Mouse (Mus musculus): ENCODE results near the gene Acoxl. TPM values are rescaled to one million over a fixed set of nuclear protein-coding genes. Genes with fewer than 3 reads are reported as not detected.

Acoxl gene
- polyA plus RNA-seq, 1 experiment from 2014 or later = 0.95 TPM

DNA sequence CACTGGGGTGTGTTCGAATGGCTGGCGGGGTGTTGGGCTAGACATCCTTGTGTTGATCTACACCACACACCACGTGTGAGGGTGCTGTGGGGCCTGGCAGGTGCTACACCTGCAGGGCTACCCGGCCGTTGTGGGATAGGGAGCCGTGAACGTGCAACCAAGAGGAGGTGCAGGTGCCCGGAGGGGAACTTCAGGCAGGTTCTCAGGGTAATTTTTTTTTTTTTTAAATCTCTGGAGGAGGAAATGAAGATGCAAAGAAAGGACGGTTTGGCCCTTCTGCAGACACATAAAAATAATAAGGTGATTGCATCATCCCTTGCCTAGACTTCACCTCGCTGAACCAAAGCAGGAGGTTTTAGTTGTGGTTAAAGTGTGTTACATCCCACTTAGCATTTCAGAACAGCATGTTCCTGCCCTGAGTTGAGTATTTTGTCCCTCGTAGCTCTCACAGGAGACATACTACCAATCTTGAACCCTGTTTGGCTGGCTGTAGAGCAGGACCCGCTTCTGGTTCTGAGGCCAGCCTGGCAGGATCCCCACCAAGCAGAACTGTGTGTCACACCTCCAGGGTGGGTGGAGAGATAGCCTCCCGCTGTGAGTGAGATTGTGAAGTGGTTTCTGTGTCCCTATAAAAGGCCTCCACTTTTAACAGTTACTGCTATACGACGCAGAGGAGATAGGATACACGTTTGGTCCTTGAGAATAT lies 314.3 kb downstream of the Acoxl start:
- Histone ChIP-seq H3K4me1 (ENCODE audit: insufficient read depth, low read length) (peaks cover 26% of the 10 kb centered on the region), H3K9ac (replicated peaks; ENCODE audit: low read length) (no peak overlapping the region), H3K4me3 (ENCODE audit: low read length) (no peak overlapping the region), H3K27me3 (ENCODE audit: insufficient read depth, low read length) (no peaks in the 10 kb centered on the region), H3K9me3 (ENCODE audit: low read length) (no peaks in the 10 kb centered on the region), H3K36me3 (ENCODE audit: insufficient read depth, low read length) (peaks cover 21% of the 10 kb centered on the region; the same call in 1 of the 2 replicates), H3K27ac (ENCODE audit: low read length) (no peak overlapping the region), H3K4me2 (replicated peaks; ENCODE audit: low read depth, low read length) (no peak overlapping the region)
- WGBS = 78% methylated on average over 16 of the region's 16 CpGs
- ATAC-seq (ENCODE audit: low FRiP score, low TSS enrichment) = no peak

DNA sequence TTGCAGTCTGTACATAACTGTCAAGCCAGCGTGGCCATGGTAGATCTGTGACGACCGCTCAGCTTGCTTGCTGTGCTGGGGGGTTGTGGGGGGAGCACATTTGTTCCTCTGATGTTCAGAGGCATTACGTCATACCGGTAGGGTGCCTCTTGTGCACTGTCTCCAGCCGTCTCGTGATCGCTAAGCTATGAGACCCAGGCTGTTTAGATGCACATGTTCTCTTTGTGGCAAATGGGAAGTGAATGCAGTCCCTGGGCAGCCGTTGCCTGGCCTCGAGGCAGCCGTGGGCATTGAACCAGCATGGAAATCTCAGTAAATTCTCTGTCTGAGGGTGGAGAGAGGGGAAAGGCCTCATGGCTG lies 314.9 kb downstream of the Acoxl start:
- no peak overlapping the region for H3K4me3 ChIP-seq (ENCODE audit: low read length)
- 76% methylated on average over 11 of the region's 11 CpGs for WGBS
- H3K9me3 ChIP-seq (ENCODE audit: low read length) = no peaks in the 10 kb centered on the region
- H3K4me1 ChIP-seq (ENCODE audit: insufficient read depth, low read length) = peaks cover 31% of the 10 kb centered on the region
- ATAC-seq (ENCODE audit: low FRiP score, low TSS enrichment) = no peak
- no peak overlapping the region for H3K27ac ChIP-seq (ENCODE audit: low read length)
- H3K4me2 ChIP-seq (replicated peaks; ENCODE audit: low read depth, low read length) = no peak overlapping the region
- no peak overlapping the region for H3K9ac ChIP-seq (replicated peaks; ENCODE audit: low read length)
- H3K27me3 ChIP-seq (ENCODE audit: insufficient read depth, low read length) = no peaks in the 10 kb centered on the region
- H3K36me3 ChIP-seq (ENCODE audit: insufficient read depth, low read length) = peaks cover 18% of the 10 kb centered on the region

DNA sequence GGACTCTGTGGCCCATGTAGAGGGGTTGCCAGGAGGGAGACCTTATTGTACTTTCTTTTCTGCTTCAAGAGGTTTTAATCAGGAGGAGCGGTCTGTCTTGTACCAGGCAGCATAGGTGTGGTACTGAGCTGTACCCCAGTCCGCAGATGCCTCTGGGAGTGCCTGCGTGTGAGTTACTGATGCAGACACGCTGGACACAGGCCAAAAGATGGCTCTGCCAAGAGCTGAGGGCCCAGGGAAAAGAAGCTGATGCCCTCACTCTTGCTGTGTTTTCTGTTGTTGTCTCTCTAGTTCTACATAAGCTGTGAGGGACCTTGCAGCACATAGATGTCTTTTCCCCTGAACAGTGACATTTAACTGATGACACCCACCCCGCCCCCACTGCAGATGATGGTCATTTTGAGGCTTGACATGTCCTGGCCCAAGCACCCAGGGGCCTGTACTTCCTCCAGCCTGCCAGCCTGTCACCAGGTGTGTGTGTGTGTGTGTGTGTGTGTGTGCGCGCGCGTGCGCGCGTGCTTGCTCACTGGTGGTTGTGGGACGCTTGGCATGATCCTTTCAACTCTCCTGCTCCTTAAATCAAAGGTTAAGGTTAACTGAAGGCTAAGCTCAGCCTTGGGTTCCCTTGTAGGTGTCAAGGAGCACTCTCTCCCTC lies 316.9 kb downstream of the Acoxl start:
- ATAC-seq (ENCODE audit: low FRiP score, low TSS enrichment) = no peak
- no peak overlapping the region for H3K27ac ChIP-seq (ENCODE audit: low read length)
- H3K9ac ChIP-seq (replicated peaks; ENCODE audit: low read length) = no peak overlapping the region
- H3K4me3 ChIP-seq (ENCODE audit: low read length) = no peak overlapping the region
- no peaks in the 10 kb centered on the region for H3K9me3 ChIP-seq (ENCODE audit: low read length)
- H3K36me3 ChIP-seq (ENCODE audit: insufficient read depth, low read length) = peaks cover 11% of the 10 kb centered on the region
- no peaks in the 10 kb centered on the region for H3K27me3 ChIP-seq (ENCODE audit: insufficient read depth, low read length)
- peaks cover 44% of the 10 kb centered on the region for H3K4me1 ChIP-seq (ENCODE audit: insufficient read depth, low read length)
- WGBS = 91% methylated on average over 13 of the region's 13 CpGs
- no peak overlapping the region for H3K4me2 ChIP-seq (replicated peaks; ENCODE audit: low read depth, low read length)

DNA sequence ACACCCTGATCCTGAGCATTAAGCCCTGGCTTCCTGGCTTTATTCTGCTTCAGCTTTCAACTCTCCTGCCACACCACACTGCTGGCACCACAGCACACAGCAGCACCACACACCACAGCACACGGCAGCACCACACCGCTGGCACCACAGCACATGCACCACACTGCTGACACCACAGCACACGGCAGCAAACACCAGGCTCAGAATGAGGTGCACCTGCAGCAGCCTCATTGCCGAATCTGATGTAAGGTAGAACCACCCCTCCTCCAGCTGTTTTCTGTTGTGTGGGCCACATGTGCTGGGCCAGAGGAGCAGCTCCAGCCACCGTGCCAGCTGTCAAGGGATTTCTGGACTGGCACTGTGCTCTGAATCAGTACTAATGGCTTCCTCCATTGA lies 317.4 kb downstream of the Acoxl start:
- Histone ChIP-seq H3K36me3 (ENCODE audit: insufficient read depth, low read length) (peaks cover 10% of the 10 kb centered on the region), H3K9me3 (ENCODE audit: low read length) (no peaks in the 10 kb centered on the region), H3K4me1 (ENCODE audit: insufficient read depth, low read length) (peaks cover 44% of the 10 kb centered on the region), H3K4me3 (ENCODE audit: low read length) (no peak overlapping the region), H3K27me3 (ENCODE audit: insufficient read depth, low read length) (no peaks in the 10 kb centered on the region), H3K4me2 (replicated peaks; ENCODE audit: low read depth, low read length) (no peak overlapping the region), H3K9ac (replicated peaks; ENCODE audit: low read length) (no peak overlapping the region), H3K27ac (ENCODE audit: low read length) (no peak overlapping the region)
- ATAC-seq (ENCODE audit: low FRiP score, low TSS enrichment) = 0 out of 2 replicates have a peak, but pooled peaks have one; percentile 29
- 78% methylated on average over 5 of the region's 5 CpGs for WGBS

DNA sequence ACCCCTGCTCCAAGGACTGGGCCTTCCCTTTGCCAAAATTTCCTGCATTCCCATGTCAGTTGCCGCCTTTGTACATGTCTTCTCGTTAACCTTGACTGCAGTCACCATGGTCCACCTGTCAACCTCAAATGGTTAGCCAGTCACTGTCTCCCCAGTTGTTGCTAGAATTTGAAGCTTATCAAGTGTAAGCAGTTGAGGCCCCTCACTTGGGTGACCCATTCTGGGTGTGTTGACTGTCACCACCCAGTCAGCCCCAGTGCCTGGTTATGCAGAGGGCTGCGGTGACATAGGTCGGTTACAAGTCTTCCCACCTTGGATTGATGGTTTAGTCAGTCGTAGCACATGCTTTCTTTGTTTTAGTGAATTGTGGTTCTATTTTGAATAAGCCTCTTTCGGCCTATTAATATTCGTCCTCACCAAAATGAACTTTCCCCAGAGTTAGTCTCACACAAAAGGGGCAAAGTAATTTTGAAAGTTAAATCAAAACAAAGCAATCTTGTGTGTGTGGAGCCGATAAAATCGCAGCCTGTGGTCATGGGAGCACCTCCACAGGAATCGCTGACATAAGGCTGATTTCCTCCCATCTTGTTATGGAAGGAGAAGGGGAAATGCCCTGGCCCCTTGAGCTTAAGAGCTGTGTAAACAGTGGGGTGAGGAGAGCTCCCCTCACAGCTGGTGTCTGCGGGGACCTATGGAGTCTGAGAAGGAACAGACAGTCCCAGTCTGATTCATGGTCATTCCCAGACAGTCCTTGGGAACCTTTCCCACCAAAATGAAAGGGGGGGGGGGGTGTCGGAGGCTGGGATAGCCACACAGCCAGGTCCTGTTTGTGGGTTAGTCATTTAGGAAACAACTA lies 318.1 kb downstream of the Acoxl start:
- H3K9ac ChIP-seq (replicated peaks; ENCODE audit: low read length) = no peak overlapping the region
- peak; percentile 60; the same call in 1 of the 2 replicates for ATAC-seq (ENCODE audit: low FRiP score, low TSS enrichment)
- peaks cover 44% of the 10 kb centered on the region for H3K4me1 ChIP-seq (ENCODE audit: insufficient read depth, low read length)
- no peaks in the 10 kb centered on the region for H3K9me3 ChIP-seq (ENCODE audit: low read length)
- 52% methylated on average over 12 of the region's 12 CpGs for WGBS
- H3K27me3 ChIP-seq (ENCODE audit: insufficient read depth, low read length) = no peaks in the 10 kb centered on the region
- H3K36me3 ChIP-seq (ENCODE audit: insufficient read depth, low read length) = peaks cover 10% of the 10 kb centered on the region
- no peak overlapping the region; the same call in 1 of the 2 replicates for H3K27ac ChIP-seq (ENCODE audit: low read length)
- no peak overlapping the region for H3K4me2 ChIP-seq (replicated peaks; ENCODE audit: low read depth, low read length)
- no peak overlapping the region for H3K4me3 ChIP-seq (ENCODE audit: low read length)

DNA sequence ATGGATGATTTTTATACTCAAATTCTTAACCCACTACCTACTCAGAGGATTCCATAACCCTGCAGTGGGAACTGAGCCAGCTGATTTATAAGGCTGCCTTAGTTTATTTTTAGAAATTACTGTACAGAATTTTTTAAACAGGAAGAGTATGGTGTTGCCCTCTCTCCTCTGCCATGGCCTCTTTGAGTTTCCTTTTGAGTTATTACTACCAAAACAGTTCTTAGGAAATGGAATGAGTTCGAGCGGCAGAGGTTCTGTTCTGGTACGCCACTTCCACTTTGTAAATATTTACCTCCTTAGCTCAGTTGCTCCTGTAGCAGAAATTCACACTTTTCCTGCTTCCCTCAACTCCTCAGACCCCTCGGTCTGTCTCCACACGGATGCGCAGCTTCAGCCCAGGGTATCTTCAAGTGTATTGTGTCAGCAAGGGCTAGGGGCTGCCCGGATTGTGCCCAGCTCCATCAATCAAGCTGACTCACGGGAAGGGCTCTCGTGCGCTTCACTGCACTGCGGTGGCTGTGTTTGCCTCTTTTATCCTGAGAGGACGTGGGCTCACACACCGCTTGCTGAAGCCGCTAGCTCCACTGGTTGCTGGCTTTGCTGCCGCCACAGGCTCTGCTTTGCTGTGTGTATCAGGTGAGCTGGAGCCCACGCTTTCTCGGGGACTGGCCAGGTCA lies 320.2 kb downstream of the Acoxl start:
- Histone ChIP-seq H3K9ac (replicated peaks; ENCODE audit: low read length) (no peak overlapping the region), H3K9me3 (ENCODE audit: low read length) (no peaks in the 10 kb centered on the region), H3K27me3 (ENCODE audit: insufficient read depth, low read length) (no peaks in the 10 kb centered on the region), H3K4me2 (replicated peaks; ENCODE audit: low read depth, low read length) (0 out of 2 replicates have a peak overlapping the region, but pooled peaks have one; percentile 14), H3K4me3 (ENCODE audit: low read length) (no peak overlapping the region), H3K4me1 (ENCODE audit: insufficient read depth, low read length) (peaks cover 44% of the 10 kb centered on the region), H3K27ac (ENCODE audit: low read length) (0 out of 2 replicates have a peak overlapping the region, but pooled peaks have one; percentile 53), H3K36me3 (ENCODE audit: insufficient read depth, low read length) (peaks cover 10% of the 10 kb centered on the region)
- ATAC-seq (ENCODE audit: low FRiP score, low TSS enrichment) = peak; percentile 53; the same call in 1 of the 2 replicates
- WGBS = 28% methylated on average over 17 of the region's 17 CpGs

DNA sequence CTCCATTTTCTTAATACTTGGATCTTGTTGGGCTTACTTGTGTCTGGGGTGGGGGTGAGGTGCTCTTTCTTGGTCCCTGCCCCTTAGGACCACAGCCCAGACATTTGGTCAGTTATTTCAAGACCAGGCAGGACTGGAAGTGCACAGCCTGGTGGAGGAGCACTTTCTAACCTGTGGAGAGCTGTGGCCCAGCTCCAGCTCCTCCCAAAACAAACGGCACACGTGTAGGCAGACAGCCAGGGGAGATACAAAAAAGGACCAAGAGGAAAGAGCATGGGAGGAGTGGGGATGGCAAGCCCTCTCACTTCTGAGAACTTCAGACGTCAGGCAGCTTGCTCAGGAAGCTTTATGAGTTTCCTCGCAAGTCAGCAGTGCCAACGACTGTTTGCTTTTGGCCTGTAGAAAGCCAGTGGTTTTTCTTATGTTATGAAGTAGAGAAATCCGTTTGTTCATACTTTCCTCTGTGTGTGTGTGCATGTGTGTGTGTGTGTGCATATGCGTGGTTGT lies 321.0 kb downstream of the Acoxl start:
- no peak overlapping the region for H3K4me2 ChIP-seq (replicated peaks; ENCODE audit: low read depth, low read length)
- 61% methylated on average over 7 of the region's 7 CpGs for WGBS
- peaks cover 10% of the 10 kb centered on the region for H3K36me3 ChIP-seq (ENCODE audit: insufficient read depth, low read length)
- H3K4me1 ChIP-seq (ENCODE audit: insufficient read depth, low read length) = peaks cover 44% of the 10 kb centered on the region
- no peak overlapping the region for H3K27ac ChIP-seq (ENCODE audit: low read length)
- H3K27me3 ChIP-seq (ENCODE audit: insufficient read depth, low read length) = no peaks in the 10 kb centered on the region
- no peak overlapping the region for H3K9ac ChIP-seq (replicated peaks; ENCODE audit: low read length)
- no peaks in the 10 kb centered on the region for H3K9me3 ChIP-seq (ENCODE audit: low read length)
- no peak overlapping the region for H3K4me3 ChIP-seq (ENCODE audit: low read length)
- no peak for ATAC-seq (ENCODE audit: low FRiP score, low TSS enrichment)

DNA sequence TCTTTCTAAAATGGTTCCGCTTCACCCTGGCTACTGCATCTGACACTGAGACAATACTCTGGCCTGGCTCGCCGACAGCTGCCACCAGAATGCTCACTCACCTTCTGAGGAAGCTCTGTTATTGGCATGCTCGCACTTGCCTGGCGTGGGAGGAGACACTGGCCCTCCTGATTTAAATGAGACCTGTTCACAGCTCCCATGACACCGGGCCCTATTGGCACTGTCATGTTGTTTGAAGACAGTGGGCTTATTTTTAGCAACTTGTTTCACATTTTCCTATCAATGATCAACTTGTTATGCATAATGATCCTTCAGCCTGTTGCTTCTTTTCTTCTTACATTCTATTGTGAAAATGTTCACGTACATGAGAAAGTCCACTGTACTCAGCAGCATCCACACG lies 324.5 kb downstream of the Acoxl start:
- peaks cover 10% of the 10 kb centered on the region for H3K36me3 ChIP-seq (ENCODE audit: insufficient read depth, low read length)
- no peaks in the 10 kb centered on the region for H3K27me3 ChIP-seq (ENCODE audit: insufficient read depth, low read length)
- H3K4me2 ChIP-seq (replicated peaks; ENCODE audit: low read depth, low read length) = no peak overlapping the region
- H3K4me1 ChIP-seq (ENCODE audit: insufficient read depth, low read length) = peaks cover 21% of the 10 kb centered on the region
- no peak overlapping the region for H3K27ac ChIP-seq (ENCODE audit: low read length)
- ATAC-seq (ENCODE audit: low FRiP score, low TSS enrichment) = no peak
- H3K4me3 ChIP-seq (ENCODE audit: low read length) = no peak overlapping the region
- no peaks in the 10 kb centered on the region for H3K9me3 ChIP-seq (ENCODE audit: low read length)
- no peak overlapping the region for H3K9ac ChIP-seq (replicated peaks; ENCODE audit: low read length)
- WGBS = 64% methylated on average over 8 of the region's 8 CpGs
